Mouse (Mus musculus): ENCODE data around the gene Aimp2. TPM values are rescaled to one million over a fixed set of nuclear protein-coding genes. Genes with fewer than 3 reads are reported as not detected.

Aimp2 gene
- polyA plus RNA-seq, 1 experiment = 76.1 TPM

DNA sequence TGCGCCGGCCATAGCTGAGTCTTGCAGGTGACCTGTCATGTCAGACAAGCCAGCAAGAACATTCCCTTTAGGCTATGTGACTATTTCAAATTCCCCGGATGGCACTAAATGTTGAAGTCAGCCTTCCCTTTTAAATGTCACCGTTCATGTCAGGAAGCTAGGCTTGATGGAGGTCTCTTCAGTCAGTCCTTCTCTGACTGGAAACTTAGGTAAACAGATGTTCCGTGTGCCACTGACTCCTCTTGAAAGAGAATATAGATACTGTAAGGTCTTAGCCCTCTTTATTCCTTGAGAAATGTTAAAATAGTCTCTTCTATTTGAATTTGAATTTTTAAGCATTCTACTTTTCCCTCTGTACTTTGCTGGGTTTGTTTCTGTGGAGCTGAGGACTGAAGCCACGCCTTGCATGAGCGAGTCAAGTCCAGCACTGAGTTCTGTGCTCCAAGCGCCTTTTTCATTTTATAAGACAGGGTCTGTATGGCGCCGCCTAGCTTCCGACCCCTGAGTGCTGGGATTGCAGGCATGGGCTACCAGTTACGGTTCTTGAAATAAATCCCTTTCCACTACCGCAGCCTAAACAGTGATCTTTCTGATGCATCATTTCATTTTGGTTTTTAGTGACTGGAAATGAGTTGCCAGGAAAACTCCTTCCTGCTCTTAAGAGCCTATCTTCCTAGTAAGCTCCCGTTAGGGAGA, 11.9 kb downstream of the Aimp2 start, which contains the start of gene Ankrd61:
Gene Ankrd61 (minus strand): TSS at position 51 of the 696 bp plus-strand sequence.
- DNase-seq (ENCODE audit: low read depth) = no peak
- no peak for TF ChIP-seq POLR2A (IDR thresholded peaks at IDR 0.05; ENCODE audit: borderline replicate concordance, extremely low read depth, insufficient read depth, insufficient read length, poor library complexity, severe bottlenecking)
- TF ChIP-seq CTCF (IDR thresholded peaks at IDR 0.05; ENCODE audit: borderline replicate concordance, extremely low read depth, insufficient read depth, insufficient read length) = no peak

DNA sequence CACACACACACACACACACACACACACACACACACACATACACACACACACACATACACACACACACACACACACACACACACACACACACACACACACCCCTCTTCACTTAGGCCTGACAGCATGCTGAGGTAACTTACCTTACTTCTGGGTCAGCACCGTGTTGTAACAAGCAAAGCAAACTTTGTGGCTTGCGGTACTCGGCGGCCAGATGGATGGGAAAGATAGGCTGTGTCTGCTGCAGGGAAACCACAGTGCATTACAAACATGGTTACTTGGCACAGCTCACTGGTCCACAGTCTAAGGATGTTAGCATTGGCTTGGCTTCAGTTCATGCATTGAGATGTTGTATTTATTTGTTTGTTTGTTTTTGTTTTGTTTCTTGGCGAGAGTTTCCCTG, 16.3 kb downstream of the Aimp2 start:
- no peak for TF ChIP-seq CTCF (IDR thresholded peaks at IDR 0.05; ENCODE audit: borderline replicate concordance, extremely low read depth, insufficient read depth, insufficient read length)
- TF ChIP-seq POLR2A (IDR thresholded peaks at IDR 0.05; ENCODE audit: borderline replicate concordance, extremely low read depth, insufficient read depth, insufficient read length, poor library complexity, severe bottlenecking) = no peak
- no peak for DNase-seq (ENCODE audit: low read depth)

DNA sequence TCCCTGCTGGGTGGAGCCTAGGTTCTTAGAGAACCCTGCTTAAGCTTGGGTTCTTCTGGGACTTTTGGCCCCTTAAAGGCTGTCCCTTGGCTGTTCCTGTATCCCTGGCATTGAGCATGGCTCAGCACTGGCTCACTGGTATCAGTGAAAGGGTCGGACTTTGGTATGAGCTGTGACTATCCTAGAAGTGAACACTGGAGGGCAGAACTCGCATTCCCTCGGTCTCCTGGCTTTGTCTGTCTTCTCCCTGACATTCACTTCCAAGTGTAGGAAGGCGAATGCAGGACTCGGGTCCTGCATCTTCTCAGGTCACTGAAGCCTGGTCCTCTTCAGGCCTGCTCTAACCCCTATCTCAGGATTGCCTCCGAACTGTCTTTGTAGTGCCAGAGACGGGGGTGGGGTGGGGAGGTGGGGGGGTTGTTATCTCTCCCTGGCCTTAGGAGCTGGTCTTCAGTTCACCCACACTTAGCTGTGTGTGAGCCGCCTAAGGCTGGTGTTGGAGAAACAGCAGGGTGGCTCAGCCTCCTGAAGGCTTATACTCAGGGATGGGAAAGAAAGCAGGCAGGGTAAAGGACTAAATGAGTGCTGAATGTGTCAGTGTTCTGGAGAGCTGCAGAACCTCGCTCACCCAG, 17.3 kb downstream of the Aimp2 start:
- TF ChIP-seq CTCF (IDR thresholded peaks at IDR 0.05; ENCODE audit: borderline replicate concordance, extremely low read depth, insufficient read depth, insufficient read length) = no peak
- TF ChIP-seq POLR2A (IDR thresholded peaks at IDR 0.05; ENCODE audit: borderline replicate concordance, extremely low read depth, insufficient read depth, insufficient read length, poor library complexity, severe bottlenecking) = no peak
- DNase-seq (ENCODE audit: low read depth) = no peak

DNA sequence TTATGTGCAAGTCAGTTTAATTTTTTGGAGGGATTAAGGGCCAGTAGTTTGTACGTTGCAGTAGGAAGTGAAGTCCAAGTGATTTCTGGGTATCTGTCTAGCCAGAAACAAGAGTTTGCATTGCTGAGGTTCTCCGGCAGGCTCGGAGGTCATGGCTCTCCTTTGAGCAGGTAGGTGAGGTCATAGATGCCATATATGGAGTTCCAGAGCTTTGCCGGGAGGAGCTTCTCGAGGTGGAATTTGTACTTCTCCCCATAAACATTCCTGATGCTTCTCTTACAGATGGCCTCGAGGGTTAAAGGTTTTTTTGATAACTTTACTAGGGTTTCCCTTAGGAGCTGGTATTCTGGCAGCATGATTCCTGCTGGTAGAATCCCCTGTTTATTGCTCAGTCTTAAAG, 18.9 kb downstream of the Aimp2 start:
- TF ChIP-seq POLR2A (IDR thresholded peaks at IDR 0.05; ENCODE audit: borderline replicate concordance, extremely low read depth, insufficient read depth, insufficient read length, poor library complexity, severe bottlenecking) = no peak
- no peak for TF ChIP-seq CTCF (IDR thresholded peaks at IDR 0.05; ENCODE audit: borderline replicate concordance, extremely low read depth, insufficient read depth, insufficient read length)
- no peak for DNase-seq (ENCODE audit: low read depth)

GRCm38 (mm10) chr5:143885274-143885673, 24.4 kb downstream of the Aimp2 start:
- no peak for DNase-seq (ENCODE audit: low read depth)

DNA sequence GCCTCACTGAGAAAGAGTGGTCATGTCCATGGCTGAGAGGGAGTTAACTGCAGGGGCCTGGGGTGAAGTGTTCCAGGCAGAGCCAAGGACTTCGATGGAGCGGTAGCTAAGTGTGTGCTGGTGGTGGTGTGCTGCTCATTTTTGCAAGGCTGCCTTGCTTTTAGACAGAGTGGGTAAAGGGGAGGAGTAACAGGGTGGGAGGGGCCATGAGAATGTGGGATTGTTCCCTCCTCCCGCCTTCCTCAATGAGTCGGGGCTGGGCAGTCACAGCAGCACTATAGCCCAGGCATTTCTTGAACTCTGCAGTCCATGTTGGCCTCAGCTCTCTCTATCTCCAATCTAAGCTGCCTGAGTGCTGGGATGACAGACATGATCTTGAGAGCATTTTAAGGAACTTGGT, 35.1 kb downstream of the Aimp2 start:
- TF ChIP-seq CTCF (IDR thresholded peaks at IDR 0.05; ENCODE audit: borderline replicate concordance, extremely low read depth, insufficient read depth, insufficient read length) = no peak
- no peak for TF ChIP-seq POLR2A (IDR thresholded peaks at IDR 0.05; ENCODE audit: borderline replicate concordance, extremely low read depth, insufficient read depth, insufficient read length, poor library complexity, severe bottlenecking)

More at GRCm38 (mm10) chr5:143885274-143885673, 24.4 kb downstream of the Aimp2 start:
- TF ChIP-seq CTCF (IDR thresholded peaks at IDR 0.05; ENCODE audit: borderline replicate concordance, extremely low read depth, insufficient read depth, insufficient read length) (no peak), POLR2A (IDR thresholded peaks at IDR 0.05; ENCODE audit: borderline replicate concordance, extremely low read depth, insufficient read depth, insufficient read length, poor library complexity, severe bottlenecking) (no peak)

GRCm38 (mm10) chr5:143871547-143872169, 38.0 kb downstream of the Aimp2 start:
- no peak for DNase-seq (ENCODE audit: low read depth)

More for the DNA sequence above, 35.1 kb downstream of the Aimp2 start:
- no peak for DNase-seq (ENCODE audit: low read depth)

More at GRCm38 (mm10) chr5:143871547-143872169, 38.0 kb downstream of the Aimp2 start:
- TF ChIP-seq CTCF (IDR thresholded peaks at IDR 0.05; ENCODE audit: borderline replicate concordance, extremely low read depth, insufficient read depth, insufficient read length) (no peak), POLR2A (IDR thresholded peaks at IDR 0.05; ENCODE audit: borderline replicate concordance, extremely low read depth, insufficient read depth, insufficient read length, poor library complexity, severe bottlenecking) (no peak)

Other genes starting within 250 kb of the Aimp2 start
- 15.0 and 28.2 TPM in 2 replicates for gene Usp42, start 177.6 kb downstream of the Aimp2 start, polyA plus RNA-seq (2012; rRNA removed)
- gene Eif2ak1, start 92.1 kb downstream of the Aimp2 start, polyA plus RNA-seq (2012; rRNA removed) = 26.1 and 31.8 TPM in 2 replicates
- gene Ankrd61, start 12.2 kb downstream of the Aimp2 start, polyA plus RNA-seq (2012; rRNA removed) = 0.48 and 0.53 TPM in 2 replicates
- gene Pms2, start 117 bp upstream of the Aimp2 start, polyA plus RNA-seq (2012; rRNA removed) = 15.8 and 18.6 TPM in 2 replicates
- gene Gm42421, start 18.3 kb upstream of the Aimp2 start, polyA plus RNA-seq (2012; rRNA removed) = 2.1 and 2.7 TPM in 2 replicates
- gene Rsph10b, start 23.2 kb upstream of the Aimp2 start, polyA plus RNA-seq (2012; rRNA removed) = 7.4 and 9.4 TPM in 2 replicates
- 53.6 and 54.9 TPM in 2 replicates for gene Ccz1, start 105.0 kb upstream of the Aimp2 start, polyA plus RNA-seq (2012; rRNA removed)
- gene Ocm, start 116.8 kb upstream of the Aimp2 start, polyA plus RNA-seq (2012; rRNA removed) = not detected in 2 replicates
- 14.0 and 24.8 TPM in 2 replicates for gene Lmtk2, start 190.6 kb upstream of the Aimp2 start, polyA plus RNA-seq (2012; rRNA removed)

All from brain, embryonic 14.5 days (tissue).